Mouse (Mus musculus): ENCODE measurements around the gene Zbtb38. TPM values are rescaled to one million over a fixed set of nuclear protein-coding genes. Genes with fewer than 3 reads are reported as not detected.
"Not testable (repeated sequence)": the region's sequence is repeated elsewhere in the genome, so short reads cannot be mapped to it uniquely, and the experiment has no call there.

The Zbtb38 gene
- polyA plus RNA-seq, 1 experiment from 2014 or later: 38.5 TPM

GRCm38 (mm10) chr9:96653538-96653937, 99.1 kb downstream of the Zbtb38 start:
- WGBS: 78% methylated on average over 4 of the region's 4 CpGs
- Histone ChIP-seq H3K27me3 (no peaks in the 10 kb centered on the region), H3K4me3 (no peak overlapping the region), H3K9ac (no peak overlapping the region), H3K36me3 (no peaks in the 10 kb centered on the region), H3K4me1 (replicated peaks) (no peaks in the 10 kb centered on the region), H3K9me3 (no peaks in the 10 kb centered on the region), H3K27ac (replicated peaks) (no peak overlapping the region), H3K4me2 (no peak overlapping the region)
- no peak for ATAC-seq (ENCODE audit: low read depth)

GRCm38 (mm10) chr9:96652763-96653162, 99.9 kb downstream of the Zbtb38 start:
- no peak overlapping the region for H3K4me3 ChIP-seq
- no peak overlapping the region for H3K4me2 ChIP-seq
- H3K27me3 ChIP-seq: no peaks in the 10 kb centered on the region
- 62% methylated on average over 6 of the region's 6 CpGs for WGBS
- no peak overlapping the region for H3K9ac ChIP-seq
- ATAC-seq (ENCODE audit: low read depth): no peak
- no peak overlapping the region for H3K27ac ChIP-seq (replicated peaks)
- H3K4me1 ChIP-seq (replicated peaks): no peaks in the 10 kb centered on the region
- H3K9me3 ChIP-seq: no peaks in the 10 kb centered on the region
- no peaks in the 10 kb centered on the region for H3K36me3 ChIP-seq

- Histone ChIP-seq H3K9me3 (no peaks in the 10 kb centered on the region), H3K27ac (replicated peaks) (no peak overlapping the region), H3K27me3 (no peaks in the 10 kb centered on the region), H3K4me2 (no peak overlapping the region), H3K9ac (no peak overlapping the region), H3K4me1 (replicated peaks) (no peaks in the 10 kb centered on the region), H3K4me3 (no peak overlapping the region), H3K36me3 (no peaks in the 10 kb centered on the region)
- no peak for ATAC-seq (ENCODE audit: low read depth)
- 84% methylated on average over 7 of the region's 7 CpGs for WGBS
These were observed 101.8 kb downstream of the Zbtb38 start for GRCm38 (mm10) chr9:96650807-96651206.

- Histone ChIP-seq H3K4me3 (no peak overlapping the region), H3K9me3 (no peaks in the 10 kb centered on the region), H3K4me2 (no peak overlapping the region), H3K27ac (replicated peaks) (no peak overlapping the region), H3K27me3 (no peaks in the 10 kb centered on the region), H3K9ac (no peak overlapping the region), H3K36me3 (no peaks in the 10 kb centered on the region), H3K4me1 (replicated peaks) (no peaks in the 10 kb centered on the region)
- no peak for ATAC-seq (ENCODE audit: low read depth)
- 73% methylated on average over 9 of the region's 9 CpGs for WGBS
These were observed 102.7 kb downstream of the Zbtb38 start for GRCm38 (mm10) chr9:96649924-96650323.

GRCm38 (mm10) chr9:96649362-96649761, 103.3 kb downstream of the Zbtb38 start:
- WGBS: 96% methylated on average over 4 of the region's 4 CpGs
- no peaks in the 10 kb centered on the region for H3K9me3 ChIP-seq

GRCm38 (mm10) chr9:96646668-96647295, 105.8 kb downstream of the Zbtb38 start:
- Histone ChIP-seq H3K9ac (no peak overlapping the region), H3K36me3 (no peaks in the 10 kb centered on the region), H3K27ac (replicated peaks) (no peak overlapping the region), H3K27me3 (no peaks in the 10 kb centered on the region), H3K4me3 (no peak overlapping the region), H3K4me2 (no peak overlapping the region), H3K9me3 (no peaks in the 10 kb centered on the region), H3K4me1 (replicated peaks) (no peaks in the 10 kb centered on the region)
- no peak for ATAC-seq (ENCODE audit: low read depth)
- WGBS: 60% methylated on average over 2 of the region's 2 CpGs

More at GRCm38 (mm10) chr9:96649362-96649761, 103.3 kb downstream of the Zbtb38 start:
- no peaks in the 10 kb centered on the region for H3K4me1 ChIP-seq (replicated peaks)
- no peak overlapping the region for H3K4me3 ChIP-seq
- H3K4me2 ChIP-seq: no peak overlapping the region
- no peaks in the 10 kb centered on the region for H3K27me3 ChIP-seq
- H3K27ac ChIP-seq (replicated peaks): no peak overlapping the region
- H3K36me3 ChIP-seq: no peaks in the 10 kb centered on the region
- H3K9ac ChIP-seq: no peak overlapping the region
- no peak for ATAC-seq (ENCODE audit: low read depth)

GRCm38 (mm10) chr9:96644840-96645239, 107.8 kb downstream of the Zbtb38 start:
- no peak overlapping the region for H3K9ac ChIP-seq
- no peak overlapping the region for H3K27ac ChIP-seq (replicated peaks)
- no peaks in the 10 kb centered on the region for H3K36me3 ChIP-seq
- no peaks in the 10 kb centered on the region for H3K27me3 ChIP-seq
- no peak overlapping the region for H3K4me3 ChIP-seq
- ATAC-seq (ENCODE audit: low read depth): no peak
- no peaks in the 10 kb centered on the region for H3K4me1 ChIP-seq (replicated peaks)
- 91% methylated on average over 2 of the region's 2 CpGs for WGBS
- H3K4me2 ChIP-seq: no peak overlapping the region
- H3K9me3 ChIP-seq: no peaks in the 10 kb centered on the region

- not testable (repeated sequence) for ATAC-seq (ENCODE audit: low read depth); H3K9ac ChIP-seq; H3K27me3 ChIP-seq; H3K4me2 ChIP-seq; H3K27ac ChIP-seq (replicated peaks); H3K4me1 ChIP-seq (replicated peaks); H3K36me3 ChIP-seq; H3K4me3 ChIP-seq; H3K9me3 ChIP-seq
- 88% methylated on average over 3 of the region's 3 CpGs for WGBS
These were observed 108.6 kb downstream of the Zbtb38 start for GRCm38 (mm10) chr9:96644002-96644401.

GRCm38 (mm10) chr9:96639451-96639850, 113.2 kb downstream of the Zbtb38 start:
- ATAC-seq (ENCODE audit: low read depth): no peak
- no peaks in the 10 kb centered on the region for H3K4me1 ChIP-seq (replicated peaks)
- 74% methylated on average over 7 of the region's 7 CpGs for WGBS

GRCm38 (mm10) chr9:96638508-96638907, 114.1 kb downstream of the Zbtb38 start:
- 87% methylated on average over 7 of the region's 7 CpGs for WGBS
- H3K4me3 ChIP-seq: no peak overlapping the region
- H3K9ac ChIP-seq: no peak overlapping the region
- no peaks in the 10 kb centered on the region for H3K27me3 ChIP-seq
- no peak for ATAC-seq (ENCODE audit: low read depth)
- H3K27ac ChIP-seq (replicated peaks): no peak overlapping the region
- no peaks in the 10 kb centered on the region for H3K4me1 ChIP-seq (replicated peaks)
- no peak overlapping the region for H3K4me2 ChIP-seq
- H3K36me3 ChIP-seq: no peaks in the 10 kb centered on the region
- no peaks in the 10 kb centered on the region for H3K9me3 ChIP-seq

More at GRCm38 (mm10) chr9:96639451-96639850, 113.2 kb downstream of the Zbtb38 start:
- H3K27me3 ChIP-seq: no peaks in the 10 kb centered on the region
- no peaks in the 10 kb centered on the region for H3K36me3 ChIP-seq
- no peak overlapping the region for H3K27ac ChIP-seq (replicated peaks)
- H3K9me3 ChIP-seq: no peaks in the 10 kb centered on the region
- H3K4me3 ChIP-seq: no peak overlapping the region
- no peak overlapping the region for H3K4me2 ChIP-seq
- H3K9ac ChIP-seq: no peak overlapping the region

GRCm38 (mm10) chr9:96637157-96637548, 115.5 kb downstream of the Zbtb38 start:
- Histone ChIP-seq H3K4me2 (no peak overlapping the region), H3K27ac (replicated peaks) (no peak overlapping the region), H3K9me3 (no peaks in the 10 kb centered on the region), H3K36me3 (no peaks in the 10 kb centered on the region), H3K4me1 (replicated peaks) (no peaks in the 10 kb centered on the region), H3K9ac (no peak overlapping the region), H3K27me3 (peaks cover 7% of the 10 kb centered on the region; the same call in 1 of the 2 replicates), H3K4me3 (no peak overlapping the region)
- WGBS: 81% methylated on average over 7 of the region's 7 CpGs
- ATAC-seq (ENCODE audit: low read depth): no peak

- peaks cover 5% of the 10 kb centered on the region for H3K4me1 ChIP-seq (replicated peaks)
- H3K36me3 ChIP-seq: no peaks in the 10 kb centered on the region
- H3K27me3 ChIP-seq: peaks cover 7% of the 10 kb centered on the region; the same call in 1 of the 2 replicates
- H3K4me3 ChIP-seq: no peak overlapping the region
- H3K4me2 ChIP-seq: no peak overlapping the region
- no peak overlapping the region for H3K27ac ChIP-seq (replicated peaks)
- ATAC-seq (ENCODE audit: low read depth): no peak
- H3K9ac ChIP-seq: no peak overlapping the region
- 60% methylated on average over 9 of the region's 9 CpGs for WGBS
- no peaks in the 10 kb centered on the region for H3K9me3 ChIP-seq
These were observed 116.0 kb downstream of the Zbtb38 start for GRCm38 (mm10) chr9:96636423-96637156.

Measured in neural tube, embryonic 13.5 days (tissue).